Mouse (Mus musculus) neutrophil, adult 5-6 weeks (primary cell): Measurements from ENCODE around the gene Lsm14b. TPM values are rescaled to one million over a fixed set of nuclear protein-coding genes. Genes with fewer than 3 reads are reported as not detected.
A peak's percentile ranks its signal among the peaks of the same experiment; 100 is the strongest.

Experiments used
- ATAC-seq: fragments of 151-379, 151-347 bp; 2 replicates; pipeline ENCODE4 v1.8.0; 2017; ENCODE audit warnings: mild to moderate bottlenecking, moderate TSS enrichment; ENCODE audit not compliant: insufficient number of reproducible peaks, poor library complexity, low FRiP score, severe bottlenecking; ENCODE audit errors: extremely low read depth
- total RNA-seq: library from RNA; stranded (forward); fragments of 200-1000 nt; gene quantifications from 2 replicates; pipeline ENCODE4 v1.2.3, GENCODE M21; 2017

Lsm14b gene
- total RNA-seq, result 35.8 and 36.8 TPM in 2 replicates

- peak; percentile 82 for ATAC-seq
Observed at GRCm38 (mm10) chr2:180024401-180025098, at the start of gene Lsm14b. Gene Lsm14b, plus strand, starts transcription at chr2:180024987.

DNA sequence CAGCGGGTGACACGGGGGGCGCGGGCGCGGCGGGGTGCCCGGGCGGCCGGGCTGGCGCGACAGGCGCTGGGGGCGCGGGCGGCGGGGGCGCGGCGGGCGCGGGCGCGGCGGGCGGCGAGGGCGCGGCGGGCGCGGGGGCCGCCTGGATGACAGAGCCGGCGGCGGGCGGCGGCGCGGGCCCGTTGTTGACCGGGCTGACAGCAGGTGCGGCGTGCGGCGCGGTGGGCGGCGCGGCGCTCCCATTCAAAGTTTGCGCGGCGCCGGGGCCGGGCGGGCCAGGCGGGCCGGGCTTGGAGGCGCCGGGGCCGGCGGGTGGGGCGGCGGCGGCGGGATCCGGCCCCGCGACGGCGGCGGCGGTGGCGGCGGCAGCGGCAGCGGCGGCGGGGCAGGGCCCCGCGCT lies 48.9 kb upstream of the Lsm14b start:
- no peak for ATAC-seq

- ATAC-seq, result no peak
Observed at GRCm38 (mm10) chr2:179976295-179976627, 48.5 kb upstream of the Lsm14b start.

- peak; percentile 72 for ATAC-seq
Observed at GRCm38 (mm10) chr2:179976628-179977343, 48.0 kb upstream of the Lsm14b start, which contains the start of gene Taf4. Gene Taf4, minus strand, starts transcription at chr2:179976646.

GRCm38 (mm10) chr2:179977344-179978025 lies 47.3 kb upstream of the Lsm14b start:
- ATAC-seq, result no peak

DNA sequence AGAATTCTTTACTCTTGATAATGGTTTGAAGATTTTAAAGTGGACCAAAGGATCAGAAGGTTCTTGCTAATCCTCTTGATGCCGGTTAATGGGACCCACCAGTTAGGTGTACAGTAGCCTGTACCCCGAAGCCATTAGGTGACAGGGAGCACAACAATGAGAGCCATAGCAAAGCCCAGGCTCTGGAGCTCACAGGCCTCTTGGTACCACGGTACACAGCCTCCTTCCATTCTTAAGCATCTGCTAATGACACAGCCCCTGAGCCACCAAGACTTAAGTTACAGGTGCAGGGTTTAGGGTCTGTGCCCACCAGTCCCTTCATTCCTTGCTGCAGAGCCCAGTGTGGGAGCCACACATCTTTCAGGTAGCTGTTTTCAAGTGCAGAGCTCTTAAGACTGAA lies 46.5 kb upstream of the Lsm14b start:
- no peak for ATAC-seq

DNA sequence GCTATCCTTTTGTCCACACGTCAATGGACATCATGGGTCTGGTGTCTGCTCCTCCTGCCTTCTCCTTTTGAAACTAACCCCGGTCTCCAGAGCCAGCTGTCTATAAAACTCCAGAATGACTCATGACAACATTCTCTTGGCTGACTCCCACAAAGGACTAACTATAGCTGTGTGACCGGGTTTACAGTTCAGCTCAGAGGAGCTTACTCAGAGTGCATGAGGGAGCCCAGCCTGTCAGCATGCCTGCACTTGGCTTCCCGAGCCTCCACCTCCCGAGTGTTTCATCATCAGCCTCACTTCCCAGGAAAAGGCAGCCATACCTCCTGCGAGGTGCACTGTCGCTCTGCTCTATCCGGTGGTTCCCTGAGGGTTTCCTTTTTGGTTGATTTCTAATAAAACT lies 45.0 kb upstream of the Lsm14b start:
- ATAC-seq, result no peak

DNA sequence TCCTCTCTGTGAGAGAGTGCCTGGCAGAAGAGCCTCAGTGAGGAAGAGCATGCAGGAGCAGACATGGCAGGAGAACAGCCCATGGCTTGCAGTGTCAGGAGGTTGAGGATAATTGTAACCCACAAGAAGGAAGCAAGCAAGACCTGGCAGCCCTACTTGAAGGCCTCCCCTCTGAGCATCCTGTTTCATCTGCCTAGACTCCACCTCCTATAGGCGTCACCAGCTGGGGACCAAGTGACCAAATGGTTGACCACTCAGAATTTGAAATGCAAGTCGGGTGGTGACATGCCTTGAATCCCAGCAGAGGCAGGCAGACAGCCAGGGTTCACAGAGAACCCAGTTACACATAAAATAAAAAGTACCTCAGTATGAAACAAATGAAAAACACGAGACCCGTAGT lies 44.2 kb upstream of the Lsm14b start:
- no peak for ATAC-seq

DNA sequence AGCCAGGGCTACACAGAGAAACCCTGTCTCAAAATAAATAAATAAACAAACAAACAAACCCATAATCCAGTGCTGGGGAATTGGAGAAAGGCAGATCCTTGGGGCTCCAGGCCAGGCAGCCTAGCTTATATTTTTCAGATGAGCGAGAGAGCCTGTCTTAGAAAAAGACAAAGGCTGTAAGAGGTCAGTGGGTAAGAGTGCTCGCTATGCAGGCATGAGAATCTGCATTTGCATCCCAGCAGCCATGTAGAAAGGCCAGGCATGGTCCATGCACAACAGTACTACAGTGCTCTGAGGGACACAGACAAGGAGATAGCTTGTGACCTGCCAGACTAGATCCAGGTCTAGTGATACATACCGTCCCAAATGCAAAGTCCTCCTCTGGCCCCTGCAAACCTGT lies 42.1 kb upstream of the Lsm14b start:
- ATAC-seq, result no peak

- no peak for ATAC-seq
Observed at GRCm38 (mm10) chr2:179984830-179985229, 40.0 kb upstream of the Lsm14b start.

DNA sequence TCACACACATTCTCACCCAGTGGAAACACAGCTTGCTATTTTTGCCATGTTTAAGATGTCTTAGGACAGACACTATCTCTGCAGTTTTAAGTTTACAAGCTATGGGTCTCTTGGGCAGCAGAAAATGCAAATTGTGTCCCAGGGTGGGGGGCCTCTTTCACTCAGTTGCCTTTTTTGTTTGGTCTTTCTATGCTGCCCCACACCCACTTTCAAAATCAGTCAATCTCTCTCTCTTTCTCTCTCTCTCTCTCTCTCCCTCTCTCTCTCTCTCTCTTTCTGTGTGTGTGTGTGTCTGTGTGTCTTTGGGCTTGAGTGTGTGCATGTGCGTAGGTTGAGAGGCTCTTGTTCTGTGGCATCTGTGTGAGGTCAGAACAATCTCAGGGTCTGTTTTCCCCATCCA lies 39.1 kb upstream of the Lsm14b start:
- no peak for ATAC-seq

DNA sequence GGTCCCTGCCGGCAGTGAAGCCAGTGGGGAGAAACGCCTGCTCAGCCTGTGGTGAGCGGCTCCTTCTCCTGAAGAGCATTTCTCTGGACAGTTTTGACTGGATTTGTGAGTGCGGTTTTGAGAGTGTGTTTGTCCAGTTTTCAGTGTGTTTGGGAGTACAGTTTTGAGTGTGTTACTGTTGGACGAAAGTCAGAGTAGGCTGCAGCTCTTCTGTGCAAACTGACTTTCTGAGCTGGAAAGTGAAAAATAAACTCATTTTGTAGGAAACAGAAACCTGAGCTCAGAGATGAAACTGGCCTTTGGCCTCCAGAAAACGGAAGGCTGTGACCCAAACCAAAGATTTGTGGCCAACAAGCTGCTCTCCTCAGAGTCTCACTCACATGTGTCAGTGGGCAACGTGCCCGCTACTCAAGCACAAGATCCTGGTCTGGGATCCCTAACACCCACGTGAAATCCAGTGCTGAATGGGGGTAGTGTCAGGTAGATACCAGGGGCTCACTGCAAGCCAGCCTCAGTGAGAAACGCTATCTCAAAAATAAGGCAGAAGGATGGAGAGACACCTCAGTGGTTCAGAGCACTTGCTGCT lies 38.3 kb upstream of the Lsm14b start:
- ATAC-seq, result no peak

- ATAC-seq, result no peak
Observed at GRCm38 (mm10) chr2:179989098-179989497, 35.7 kb upstream of the Lsm14b start.

DNA sequence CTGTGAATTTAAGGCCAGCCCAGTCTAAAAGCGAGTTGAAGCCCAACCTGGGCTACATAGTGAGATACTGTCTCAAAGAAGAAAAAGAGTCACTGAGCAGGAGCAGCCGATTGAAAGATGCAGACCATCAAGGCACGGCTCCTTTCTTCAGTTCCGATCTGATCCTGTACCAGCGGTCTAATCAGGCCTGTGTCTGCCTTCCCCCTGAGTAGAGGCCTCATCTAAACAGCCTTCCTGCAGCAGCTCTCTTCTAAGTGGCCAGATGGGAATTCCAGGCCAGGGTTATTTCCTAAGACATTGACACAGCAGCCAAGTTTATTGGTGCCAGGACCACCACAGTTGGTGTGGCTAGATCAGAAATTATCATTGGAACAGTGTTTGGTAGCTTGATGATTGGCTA lies 31.7 kb upstream of the Lsm14b start:
- ATAC-seq, result no peak

GRCm38 (mm10) chr2:179998431-179998830 lies 26.4 kb upstream of the Lsm14b start:
- ATAC-seq, result no peak

DNA sequence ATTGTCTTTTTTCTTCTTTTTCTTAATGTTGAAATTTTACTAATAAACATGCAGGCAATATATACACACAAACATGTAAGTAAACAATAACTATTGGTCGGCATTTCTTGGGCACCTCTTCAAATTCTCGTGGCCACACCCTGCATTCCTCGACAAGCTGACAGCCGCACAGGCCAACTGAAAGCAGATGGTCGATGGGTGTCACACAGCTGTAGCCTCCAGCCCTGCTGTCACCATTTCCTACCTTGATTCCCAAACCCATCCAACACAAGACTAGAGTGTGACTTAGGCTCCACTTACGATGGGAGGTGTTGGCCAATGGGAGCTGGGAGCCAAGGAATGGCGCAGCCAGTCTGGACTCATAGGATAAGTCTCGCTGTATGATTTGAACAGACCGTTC lies 23.2 kb upstream of the Lsm14b start:
- ATAC-seq, result no peak

DNA sequence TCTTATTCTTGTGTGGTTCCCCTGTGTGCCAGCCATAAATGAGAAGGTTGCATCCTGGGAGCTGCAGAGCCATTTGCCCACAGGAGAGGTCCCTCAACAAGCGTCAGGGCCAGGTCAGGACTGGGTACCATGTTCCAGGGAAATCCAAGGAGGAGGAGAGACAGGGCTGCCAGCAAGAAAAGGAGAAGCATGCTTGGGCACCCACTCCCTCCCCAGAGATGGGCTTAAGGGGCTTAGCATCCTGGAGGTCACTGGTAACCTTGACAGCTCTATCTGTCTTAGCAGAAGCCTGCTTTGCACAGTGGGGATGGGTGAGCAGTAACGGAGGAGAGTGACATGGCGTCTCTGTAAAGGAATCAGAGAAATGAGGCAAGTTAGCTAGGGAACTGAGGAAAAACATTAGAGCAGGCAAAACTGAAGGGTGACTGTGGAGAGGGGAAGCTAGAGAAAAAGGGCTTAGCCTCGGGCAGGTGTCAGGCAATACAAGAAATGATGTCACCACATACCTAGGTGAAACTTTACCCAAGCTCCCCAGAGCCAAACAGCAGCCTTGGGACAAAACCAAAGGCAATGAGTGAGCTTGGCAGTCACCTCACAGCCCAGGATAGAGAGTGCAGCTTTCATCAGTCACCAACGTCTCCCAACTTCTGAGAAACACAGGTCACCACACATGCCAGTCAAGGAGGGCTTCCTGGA lies 19.0 kb upstream of the Lsm14b start:
- ATAC-seq, result no peak

- no peak for ATAC-seq
Observed at GRCm38 (mm10) chr2:180006352-180007017, 18.3 kb upstream of the Lsm14b start.

DNA sequence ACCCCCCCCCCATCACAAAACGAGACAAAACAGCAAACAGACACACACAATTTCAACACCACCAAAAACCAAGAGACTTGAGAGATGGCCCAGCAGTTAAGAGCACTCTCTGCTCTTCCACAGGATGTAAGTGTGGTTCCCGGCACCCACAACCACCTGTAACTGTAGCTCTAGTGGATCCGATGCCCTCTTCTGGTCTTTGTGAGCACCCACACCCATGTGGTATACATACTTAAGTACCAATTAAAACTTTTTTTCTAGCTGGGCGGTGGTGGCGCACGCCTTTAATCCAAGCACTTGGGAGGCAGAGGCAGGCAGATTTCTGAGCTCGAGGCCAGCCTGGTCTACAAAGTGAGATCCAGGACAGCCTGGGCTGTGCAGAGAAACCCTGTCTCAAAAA lies 14.1 kb upstream of the Lsm14b start:
- ATAC-seq, result no peak
